Mouse (Mus musculus) MEL (cell line): ENCODE measurements at regions not wholly inside any gene's neighbourhood (a gene's known extent, or its start where the extent isn't known, plus 50 kb on each side); places are given as distances from the start of the nearest gene placed in this dataset.

ENCODE experiments used
- POLR2A ChIP-seq, 2 experiments: IDR thresholded peaks; 2 replicates each; pipeline ENCODE4 v1.6.1; 2011 to 2012; ENCODE audit warnings: low read length in 2 of 2, mild to moderate bottlenecking in 2 of 2, control low read depth in 1 of 2, improper control_type of control experiment in 1 of 2, low read depth in 1 of 2, moderate library complexity in 1 of 2; ENCODE audit not compliant: control insufficient read depth in 1 of 2, insufficient read depth in 1 of 2, poor library complexity in 1 of 2
- ZMIZ1 ChIP-seq: IDR thresholded peaks from 2 replicates; pipeline ENCODE4 v1.6.1; 2012; ENCODE audit warnings: low read depth, mild to moderate bottlenecking, inconsistent platforms, low read length, improper control_type of control experiment, moderate library complexity

DNA sequence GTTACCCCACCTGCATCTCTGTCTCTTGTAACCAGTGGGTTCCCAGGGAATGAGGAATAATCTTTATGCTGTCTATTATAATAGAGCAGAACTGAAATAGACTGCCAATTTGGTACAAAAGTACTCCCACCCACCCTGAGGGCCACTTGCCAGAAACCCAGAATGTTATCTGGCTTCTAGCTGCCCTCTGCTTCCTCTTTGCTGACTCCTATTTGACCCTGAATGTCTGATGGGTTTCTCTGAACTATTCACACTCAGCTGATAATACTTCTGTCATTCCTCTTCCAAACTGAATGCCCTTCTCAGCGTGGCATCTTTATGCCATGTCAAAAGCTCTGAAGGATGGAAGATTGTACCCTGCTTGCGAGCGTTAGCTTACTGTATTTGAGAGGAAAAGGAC lies 64.2 kb upstream of the Arsj start:
- TF ChIP-seq POLR2A (IDR thresholded peaks at IDR 0.05; ENCODE audit: control insufficient read depth in 1 of 2, insufficient read depth in 1 of 2, low read depth in 1 of 2, low read length in 2 of 2, poor library complexity in 1 of 2) (no peak), ZMIZ1 (no peak)
